Mouse (Mus musculus) G1E (cell line): ENCODE data around the gene Hs6st2. TPM values are rescaled to one million over a fixed set of nuclear protein-coding genes. Genes with fewer than 3 reads are reported as not detected.

Source experiments
- ATAC-seq: 2 replicates; pipeline ENCODE4 v1.8.0; 2016; ENCODE audit warnings: mild to moderate bottlenecking; ENCODE audit not compliant: insufficient number of reproducible peaks, poor library complexity, low FRiP score, severe bottlenecking; ENCODE audit errors: extremely low read depth
- DNase-seq: peaks from one replicate; pipeline ENCODE4 v3.0.0; 2012; ENCODE audit warnings: low spot score
- H3K27me3 ChIP-seq: 2 replicates; pipeline ENCODE4 v1.6.1; 2012; ENCODE audit warnings: mild to moderate bottlenecking, low read length, inconsistent platforms; ENCODE audit not compliant: insufficient read depth
- H3K36me3 ChIP-seq: replicated peaks from 2 replicates; pipeline ENCODE3; 2012; ENCODE audit warnings: mild to moderate bottlenecking, inconsistent platforms
- H3K4me1 ChIP-seq: 2 replicates; pipeline ENCODE4 v1.6.1; 2012; ENCODE audit warnings: low read depth, low read length, inconsistent platforms, mixed read lengths; ENCODE audit not compliant: insufficient read depth
- H3K4me3 ChIP-seq: 2 replicates; pipeline ENCODE4 v1.5.1; 2012; ENCODE audit warnings: low read depth, mild to moderate bottlenecking, inconsistent platforms, low read length, moderate library complexity, mixed read lengths
- H3K9me3 ChIP-seq: replicated peaks from 2 replicates; pipeline ENCODE4 v1.6.1; 2012; ENCODE audit warnings: inconsistent platforms
- CTCF ChIP-seq: IDR thresholded peaks from 2 replicates; pipeline ENCODE4 v1.5.1; 2012; ENCODE audit warnings: low read depth, low read length, inconsistent platforms, mixed read lengths
- GATA1 ChIP-seq: IDR thresholded peaks from 2 replicates; pipeline ENCODE4 v1.6.1; 2012; ENCODE audit warnings: borderline replicate concordance, low read length, inconsistent platforms, mixed read lengths
- GATA2 ChIP-seq: IDR thresholded peaks from 2 replicates; pipeline ENCODE4 v1.6.1; 2012; ENCODE audit warnings: low read depth, low read length, inconsistent platforms, borderline replicate concordance
- POLR2AphosphoS5 ChIP-seq: IDR thresholded peaks from 2 replicates; pipeline ENCODE4 v1.6.1; 2012; ENCODE audit warnings: low read depth, low read length, inconsistent platforms; ENCODE audit not compliant: insufficient replicate concordance
- TAL1 ChIP-seq: conservative IDR thresholded peaks from 2 replicates; pipeline ENCODE4 v1.6.1; 2012; ENCODE audit warnings: low read depth, low read length, inconsistent platforms, mixed read lengths
- polyA plus RNA-seq: library from polyadenylated mRNA; stranded (reverse); fragments of >175 nt; gene quantifications from 2 replicates; pipeline ENCODE4 v1.2.3, GENCODE M21; 2012
- total RNA-seq, 2 experiments: library from RNA; stranded (forward) in 1 of 2; stranded (reverse) in 1 of 2; fragments of 200-1000 nt in 1 of 2; fragments of >200 nt in 1 of 2; fragmentation: Nextera tagmentation in 1 of 2; gene quantifications; 2 replicates each; pipeline ENCODE4 v1.2.3; 2014 to 2017

Hs6st2 gene
- total and polyA plus RNA-seq, 3 experiments, result 0.05 TPM; not detected in 2

DNA sequence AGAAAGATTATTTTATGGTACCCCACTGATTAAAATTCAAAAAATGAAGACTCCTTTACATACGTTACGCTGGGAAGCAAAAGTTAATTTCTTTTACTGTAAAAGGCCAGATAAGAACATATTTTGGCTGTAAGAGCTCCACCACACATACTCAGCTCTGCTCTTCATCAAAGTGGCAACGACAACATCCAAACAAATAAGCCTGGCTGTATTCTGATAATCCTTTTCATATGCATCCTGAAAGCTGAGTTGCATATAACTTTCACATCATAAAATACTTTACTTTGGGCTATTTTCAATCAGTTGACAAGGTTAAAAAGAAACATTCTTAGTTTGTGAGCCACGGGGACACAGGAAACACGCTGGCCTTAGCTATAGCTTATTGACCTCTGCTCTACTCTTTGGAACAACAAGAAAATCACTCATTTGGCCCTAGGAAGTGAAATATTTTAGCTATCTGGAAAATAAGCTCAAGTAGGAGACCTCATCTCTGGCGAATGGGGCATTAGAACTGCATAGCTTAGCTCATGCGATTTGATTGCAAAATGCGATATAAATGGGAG is 91.1 kb downstream of the Hs6st2 start:
- Histone ChIP-seq H3K27me3 (no peaks in the 10 kb centered on the region), H3K36me3 (no peaks in the 10 kb centered on the region), H3K4me3 (no peak overlapping the region), H3K9me3 (no peaks in the 10 kb centered on the region), H3K4me1 (no peaks in the 10 kb centered on the region)
- TF ChIP-seq CTCF, result no peak
- no peak for TF ChIP-seq GATA1
- TF ChIP-seq GATA2, result no peak
- TF ChIP-seq POLR2AphosphoS5, result no peak
- TF ChIP-seq TAL1, result no peak
- no peak for ATAC-seq
- no peak for DNase-seq

DNA sequence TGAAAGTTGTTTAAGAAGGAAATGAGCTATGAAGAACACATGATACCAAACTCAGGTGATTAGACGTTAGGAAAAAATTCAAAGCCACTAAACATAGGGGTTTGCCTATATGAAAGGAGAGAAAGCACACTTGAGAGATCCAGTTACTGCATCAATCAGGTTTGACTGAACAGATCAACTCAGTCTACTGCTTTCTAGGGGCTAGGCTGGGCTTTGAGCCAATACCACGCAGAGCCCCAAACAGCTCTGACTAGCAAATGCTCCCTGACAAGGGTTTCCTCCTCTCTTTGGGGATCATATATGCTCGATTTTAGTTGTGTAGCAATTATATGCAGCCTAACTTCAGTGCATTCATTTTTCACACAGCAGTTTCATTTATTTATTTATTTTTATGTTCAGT is 96.2 kb downstream of the Hs6st2 start:
- TF ChIP-seq CTCF, result no peak
- no peak for TF ChIP-seq TAL1
- Histone ChIP-seq H3K9me3 (no peaks in the 10 kb centered on the region), H3K4me1 (no peaks in the 10 kb centered on the region), H3K4me3 (no peak overlapping the region), H3K36me3 (no peaks in the 10 kb centered on the region), H3K27me3 (no peaks in the 10 kb centered on the region)
- ATAC-seq (no peak), DNase-seq (no peak)

DNA sequence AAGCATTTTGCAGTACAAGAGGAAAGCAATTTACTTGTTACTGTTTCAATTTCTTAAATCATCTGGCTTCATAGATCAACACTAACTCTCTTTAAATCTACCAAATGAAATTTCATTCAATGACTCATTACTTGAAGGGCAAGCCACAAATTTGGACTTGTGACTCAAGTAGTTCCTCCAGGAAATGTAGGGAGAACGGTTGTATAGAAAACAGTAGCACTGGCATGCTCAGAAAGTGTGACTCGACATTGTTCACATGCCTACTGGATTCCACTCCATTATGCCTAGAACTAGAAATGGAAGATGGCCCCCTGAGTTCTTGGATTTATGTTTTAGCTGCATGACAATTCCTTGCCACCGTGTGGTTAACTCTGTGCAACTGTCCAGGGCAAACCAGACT is 100.0 kb downstream of the Hs6st2 start:
- no peaks in the 10 kb centered on the region for H3K36me3 ChIP-seq
- H3K4me3 ChIP-seq, result no peak overlapping the region
- no peak for ATAC-seq
- no peaks in the 10 kb centered on the region for H3K4me1 ChIP-seq
- no peak for TF ChIP-seq GATA2
- DNase-seq, result no peak
- H3K27me3 ChIP-seq, result no peaks in the 10 kb centered on the region
- H3K9me3 ChIP-seq, result no peaks in the 10 kb centered on the region

DNA sequence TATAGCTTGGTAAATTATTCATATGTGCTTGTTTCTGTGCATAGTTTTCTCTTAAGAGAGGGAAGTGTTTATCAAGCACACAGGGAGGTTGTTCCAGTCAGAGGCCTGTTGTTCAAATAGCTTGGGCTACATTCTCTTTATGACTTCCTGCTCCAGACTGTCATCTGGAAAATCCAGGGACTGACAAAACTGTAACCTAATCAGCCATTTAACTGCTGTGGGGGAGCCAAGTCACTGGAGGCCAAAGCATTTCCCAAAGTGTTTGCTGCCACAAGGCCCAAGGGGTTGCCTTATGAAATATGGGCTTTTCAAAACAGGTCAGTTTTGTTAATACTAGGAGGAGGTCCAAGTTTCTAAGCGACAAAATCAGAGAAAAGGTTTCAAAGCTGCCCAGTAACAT is 119.8 kb downstream of the Hs6st2 start:
- H3K27me3 ChIP-seq, result no peaks in the 10 kb centered on the region
- no peak for DNase-seq
- TF ChIP-seq POLR2AphosphoS5 (no peak), GATA1 (no peak), CTCF (no peak), TAL1 (no peak), GATA2 (no peak)
- H3K36me3 ChIP-seq, result no peaks in the 10 kb centered on the region
- H3K4me3 ChIP-seq, result no peak overlapping the region
- ATAC-seq, result no peak
- no peaks in the 10 kb centered on the region for H3K4me1 ChIP-seq
- no peaks in the 10 kb centered on the region for H3K9me3 ChIP-seq

DNA sequence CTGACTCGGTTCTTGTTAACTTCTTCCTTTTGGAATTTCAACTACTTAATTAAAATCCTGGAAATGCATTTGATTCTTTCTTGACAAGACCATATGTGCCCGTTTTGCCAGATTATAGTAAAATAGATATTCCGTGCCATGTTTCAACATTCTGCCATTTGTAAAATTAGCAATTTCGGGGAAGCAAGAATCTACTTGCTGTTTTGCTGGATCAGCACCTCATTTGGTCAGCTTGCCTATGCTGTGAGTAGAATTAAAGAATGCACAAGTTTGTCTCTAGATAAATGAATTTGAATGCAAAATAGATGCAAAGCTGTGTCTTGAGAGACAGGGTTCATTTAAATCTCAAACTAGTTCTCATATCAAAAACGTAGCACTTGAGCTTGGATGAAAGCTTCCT is 142.0 kb downstream of the Hs6st2 start:
- no peak for ATAC-seq

DNA sequence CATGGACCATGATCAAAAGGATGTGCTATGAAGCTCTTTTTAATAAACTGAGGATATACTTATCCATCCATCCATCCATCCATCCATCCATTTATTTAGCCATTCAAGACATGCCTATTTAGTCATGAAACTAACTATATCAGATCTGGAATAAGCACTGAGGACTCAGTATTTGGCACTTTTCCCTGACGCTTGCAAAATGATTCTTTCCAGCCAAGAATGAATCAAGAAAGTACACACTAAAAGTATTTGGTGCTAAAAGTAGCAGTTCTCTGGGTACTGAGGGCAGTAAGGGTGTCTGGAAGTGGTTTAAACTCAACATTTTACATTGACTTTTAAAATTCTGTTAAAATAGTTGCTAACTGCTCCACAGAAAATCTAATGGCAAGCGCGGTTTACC is 144.6 kb downstream of the Hs6st2 start:
- H3K4me3 ChIP-seq, result no peak overlapping the region
- DNase-seq (no peak), ATAC-seq (no peak)
- H3K36me3 ChIP-seq, result no peaks in the 10 kb centered on the region
- no peaks in the 10 kb centered on the region for H3K4me1 ChIP-seq
- no peaks in the 10 kb centered on the region for H3K9me3 ChIP-seq
- no peak for TF ChIP-seq TAL1
- TF ChIP-seq CTCF, result no peak
- TF ChIP-seq POLR2AphosphoS5, result no peak
- TF ChIP-seq GATA1, result no peak
- no peak for TF ChIP-seq GATA2
- no peaks in the 10 kb centered on the region for H3K27me3 ChIP-seq

More for the DNA sequence above, 142.0 kb downstream of the Hs6st2 start:
- Histone ChIP-seq H3K36me3 (no peaks in the 10 kb centered on the region), H3K4me3 (no peak overlapping the region), H3K27me3 (no peaks in the 10 kb centered on the region), H3K4me1 (no peaks in the 10 kb centered on the region), H3K9me3 (no peaks in the 10 kb centered on the region)
- TF ChIP-seq CTCF (no peak), POLR2AphosphoS5 (no peak), TAL1 (no peak), GATA1 (no peak), GATA2 (no peak)
- DNase-seq, result no peak

DNA sequence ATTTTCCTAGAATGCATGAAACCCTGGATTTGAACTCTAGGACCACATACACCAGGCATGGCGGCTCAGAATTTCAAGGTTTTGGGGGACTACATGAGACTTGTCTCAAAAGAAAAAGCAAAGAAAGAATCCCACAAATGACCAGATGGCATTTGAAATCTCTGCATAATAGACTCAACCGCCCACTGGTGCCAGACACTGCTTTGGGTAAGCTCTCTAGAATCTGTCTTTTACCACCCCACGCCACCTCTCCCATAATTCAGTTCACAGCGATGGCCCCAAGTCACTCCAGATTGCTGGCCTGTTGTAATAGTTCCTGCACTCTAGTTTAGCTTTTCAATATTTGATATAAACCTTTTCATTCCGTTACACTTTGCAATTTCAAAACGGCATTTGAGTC is 146.4 kb downstream of the Hs6st2 start:
- H3K36me3 ChIP-seq, result no peaks in the 10 kb centered on the region
- no peaks in the 10 kb centered on the region for H3K4me1 ChIP-seq
- ATAC-seq (no peak), DNase-seq (no peak)
- no peak overlapping the region for H3K4me3 ChIP-seq
- TF ChIP-seq GATA1 (no peak), GATA2 (no peak), CTCF (no peak), POLR2AphosphoS5 (no peak), TAL1 (no peak)
- H3K9me3 ChIP-seq, result no peaks in the 10 kb centered on the region
- no peaks in the 10 kb centered on the region for H3K27me3 ChIP-seq
